Mouse (Mus musculus): ENCODE results near the gene Zbtb20. TPM values are rescaled to one million over a fixed set of nuclear protein-coding genes. Genes with fewer than 3 reads are reported as not detected.

The Zbtb20 gene
- total RNA-seq, 2 experiments from 2014 or later: 5.2 to 13.1 TPM

GRCm38 (mm10) chr16:43580321-43580822 lies 704.7 kb downstream of the Zbtb20 start:
- peak; percentile 75 for ATAC-seq (replicated peaks; ENCODE audit: poor library complexity)

- peak; percentile 47; the same call in 1 of the 2 replicates for ATAC-seq (replicated peaks; ENCODE audit: poor library complexity)
These were observed 705.9 kb downstream of the Zbtb20 start for GRCm38 (mm10) chr16:43581551-43581950.

GRCm38 (mm10) chr16:43586859-43587429 lies 711.3 kb downstream of the Zbtb20 start:
- peak; percentile 29; the same call in 1 of the 2 replicates for ATAC-seq (replicated peaks; ENCODE audit: poor library complexity)

GRCm38 (mm10) chr16:43590704-43591493 lies 715.2 kb downstream of the Zbtb20 start:
- no peak for ATAC-seq (replicated peaks; ENCODE audit: poor library complexity)

- no peak for ATAC-seq (replicated peaks; ENCODE audit: poor library complexity)
These were observed 716.4 kb downstream of the Zbtb20 start for GRCm38 (mm10) chr16:43592062-43592461.

GRCm38 (mm10) chr16:43592801-43593200 lies 717.1 kb downstream of the Zbtb20 start:
- peak; percentile 61 for ATAC-seq (replicated peaks; ENCODE audit: poor library complexity)

GRCm38 (mm10) chr16:43597375-43598060 lies 721.8 kb downstream of the Zbtb20 start:
- ATAC-seq (replicated peaks; ENCODE audit: poor library complexity): no peak

- no peak for ATAC-seq (replicated peaks; ENCODE audit: poor library complexity)
These were observed 724.0 kb downstream of the Zbtb20 start for GRCm38 (mm10) chr16:43599707-43600106.

- ATAC-seq (replicated peaks; ENCODE audit: poor library complexity): no peak
These were observed 726.9 kb downstream of the Zbtb20 start for GRCm38 (mm10) chr16:43602573-43602972.

- no peak for ATAC-seq (replicated peaks; ENCODE audit: poor library complexity)
These were observed 728.0 kb downstream of the Zbtb20 start for GRCm38 (mm10) chr16:43603591-43604141.

- ATAC-seq (replicated peaks; ENCODE audit: poor library complexity): no peak
These were observed 728.8 kb downstream of the Zbtb20 start for GRCm38 (mm10) chr16:43604399-43605013.

GRCm38 (mm10) chr16:43607086-43607485 lies 731.4 kb downstream of the Zbtb20 start:
- ATAC-seq (replicated peaks; ENCODE audit: poor library complexity): no peak

- ATAC-seq (replicated peaks; ENCODE audit: poor library complexity): no peak
These were observed 732.4 kb downstream of the Zbtb20 start for GRCm38 (mm10) chr16:43608066-43608465.

- ATAC-seq (replicated peaks; ENCODE audit: poor library complexity): no peak
These were observed 734.7 kb downstream of the Zbtb20 start for GRCm38 (mm10) chr16:43610375-43610774.

- ATAC-seq (replicated peaks; ENCODE audit: poor library complexity): no peak
These were observed 740.7 kb downstream of the Zbtb20 start for GRCm38 (mm10) chr16:43616348-43616747.

GRCm38 (mm10) chr16:43617346-43617745 lies 741.7 kb downstream of the Zbtb20 start:
- ATAC-seq (replicated peaks; ENCODE audit: poor library complexity): no peak

- ATAC-seq (replicated peaks; ENCODE audit: poor library complexity): no peak
These were observed 742.6 kb downstream of the Zbtb20 start for GRCm38 (mm10) chr16:43618286-43618685.

- ATAC-seq (replicated peaks; ENCODE audit: poor library complexity): no peak
These were observed 743.6 kb downstream of the Zbtb20 start for GRCm38 (mm10) chr16:43619277-43619676.

- no peak for ATAC-seq (replicated peaks; ENCODE audit: poor library complexity)
These were observed 744.7 kb downstream of the Zbtb20 start for GRCm38 (mm10) chr16:43620359-43620758.

GRCm38 (mm10) chr16:43623315-43624000 lies 747.8 kb downstream of the Zbtb20 start:
- ATAC-seq (replicated peaks; ENCODE audit: poor library complexity): no peak

Data from megakaryocyte progenitor cell, adult 5-6 weeks (primary cell).